Mouse (Mus musculus): ENCODE results near the gene Thap12.

DNA sequence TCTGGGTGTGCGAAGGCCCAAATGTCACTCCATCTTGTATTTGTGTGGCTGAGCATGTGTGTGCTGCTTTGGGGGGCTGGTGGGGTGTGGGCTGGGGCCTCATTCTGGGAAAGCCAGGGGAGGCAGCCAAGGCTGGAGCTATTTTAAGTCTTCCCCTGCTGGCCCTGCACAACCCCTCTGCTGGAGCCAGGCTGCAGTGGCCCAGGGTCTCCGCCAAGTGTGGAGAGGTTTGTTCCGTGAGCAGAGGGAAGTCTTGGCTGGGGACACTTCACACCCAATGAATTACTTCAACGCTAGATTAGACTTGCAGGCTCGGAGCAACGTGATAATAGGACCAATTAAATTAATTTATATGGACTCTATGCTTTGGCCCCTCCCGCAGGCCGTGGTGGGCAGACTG lies 49.8 kb downstream of the Thap12 start:
- TF ChIP-seq CTCF (IDR thresholded peaks at IDR 0.05; ENCODE audit: low read depth) (no peak), EP300 (IDR thresholded peaks at IDR 0.05; ENCODE audit: low read depth) (no peak)

Data from liver, embryonic 14.5 days (tissue).